Mouse (Mus musculus): ENCODE measurements around the gene Dnajc2. TPM values are rescaled to one million over a fixed set of nuclear protein-coding genes. Genes with fewer than 3 reads are reported as not detected.

Gene Dnajc2
- polyA plus RNA-seq, 1 experiment from 2014 or later = 34.2 TPM

- TF ChIP-seq CTCF (IDR thresholded peaks at IDR 0.05) (peak; percentile 94), EP300 (IDR thresholded peaks at IDR 0.05) (no peak; the same call in 1 of the 2 replicates)
- H3K27ac ChIP-seq (ENCODE audit: low read length) = peak within 1 kb of the TSS; percentile 81
- no peaks in the 10 kb centered on the region for H3K9me3 ChIP-seq (ENCODE audit: low read length)
- peak within 1 kb of the TSS; percentile 73 for H3K4me2 ChIP-seq (replicated peaks; ENCODE audit: low read depth, low read length)
- H3K4me3 ChIP-seq (ENCODE audit: low read depth, low read length) = peak within 1 kb of the TSS; percentile 91
- H3K9ac ChIP-seq (replicated peaks; ENCODE audit: low read depth) = peak within 1 kb of the TSS; percentile 88
- peaks cover 15% of the 10 kb centered on the region; the same call in 1 of the 2 replicates for H3K36me3 ChIP-seq (ENCODE audit: insufficient read depth, low read length)
- H3K4me1 ChIP-seq (ENCODE audit: insufficient read depth, low read depth, low read length) = peaks cover 10% of the 10 kb centered on the region; the same call in 1 of the 2 replicates
- under 1% methylated on average over 36 of the region's 42 CpGs for WGBS
- DNase-seq (ENCODE audit: low spot score) = peak; percentile 94
- peak; percentile 92 for ATAC-seq
- no peaks in the 10 kb centered on the region for H3K27me3 ChIP-seq (replicated peaks; ENCODE audit: insufficient read depth, low read length)
Measured at GRCm38 (mm10) chr5:21736956-21737585, 48.0 kb downstream of the Dnajc2 start, which contains the start of gene Pmpcb. Pmpcb (plus strand) TSS chr5:21737141.

- WGBS = 88% methylated on average over 11 of the region's 11 CpGs
- Histone ChIP-seq H3K36me3 (ENCODE audit: insufficient read depth, low read length) (peaks cover 5% of the 10 kb centered on the region; the same call in 1 of the 2 replicates), H3K4me1 (ENCODE audit: insufficient read depth, low read depth, low read length) (peaks cover 10% of the 10 kb centered on the region; the same call in 1 of the 2 replicates), H3K4me2 (replicated peaks; ENCODE audit: low read depth, low read length) (no peak overlapping the region), H3K27ac (ENCODE audit: low read length) (no peak overlapping the region), H3K27me3 (replicated peaks; ENCODE audit: insufficient read depth, low read length) (no peaks in the 10 kb centered on the region), H3K9me3 (ENCODE audit: low read length) (no peaks in the 10 kb centered on the region), H3K4me3 (ENCODE audit: low read depth, low read length) (no peak overlapping the region), H3K9ac (replicated peaks; ENCODE audit: low read depth) (no peak overlapping the region)
- ATAC-seq (no peak), DNase-seq (ENCODE audit: low spot score) (no peak)
- no peak for TF ChIP-seq CTCF (IDR thresholded peaks at IDR 0.05)
- TF ChIP-seq EP300 (IDR thresholded peaks at IDR 0.05) = no peak
Measured at GRCm38 (mm10) chr5:21736046-21736445, 49.0 kb downstream of the Dnajc2 start.

GRCm38 (mm10) chr5:21735584-21735983 lies 49.5 kb downstream of the Dnajc2 start:
- peaks cover 10% of the 10 kb centered on the region; the same call in 1 of the 2 replicates for H3K4me1 ChIP-seq (ENCODE audit: insufficient read depth, low read depth, low read length)

GRCm38 (mm10) chr5:21735100-21735499 lies 50.0 kb downstream of the Dnajc2 start:
- TF ChIP-seq CTCF (IDR thresholded peaks at IDR 0.05) (no peak), EP300 (IDR thresholded peaks at IDR 0.05) (no peak)
- peak overlapping the region; percentile 34; the same call in 1 of the 2 replicates for H3K4me2 ChIP-seq (replicated peaks; ENCODE audit: low read depth, low read length)

More at GRCm38 (mm10) chr5:21735584-21735983, 49.5 kb downstream of the Dnajc2 start:
- DNase-seq (ENCODE audit: low spot score) (peak; percentile 75), ATAC-seq (peak; percentile 32; the same call in 1 of the 2 replicates)
- Histone ChIP-seq H3K27me3 (replicated peaks; ENCODE audit: insufficient read depth, low read length) (no peaks in the 10 kb centered on the region), H3K36me3 (ENCODE audit: insufficient read depth, low read length) (peaks cover 4% of the 10 kb centered on the region; the same call in 1 of the 2 replicates), H3K9me3 (ENCODE audit: low read length) (no peaks in the 10 kb centered on the region), H3K27ac (ENCODE audit: low read length) (no peak overlapping the region), H3K4me2 (replicated peaks; ENCODE audit: low read depth, low read length) (peak overlapping the region; percentile 34), H3K9ac (replicated peaks; ENCODE audit: low read depth) (no peak overlapping the region), H3K4me3 (ENCODE audit: low read depth, low read length) (0 out of 2 replicates have a peak overlapping the region, but pooled peaks have one; percentile 23)
- peak; percentile 85 for TF ChIP-seq CTCF (IDR thresholded peaks at IDR 0.05)
- TF ChIP-seq EP300 (IDR thresholded peaks at IDR 0.05) = no peak
- WGBS = 25% methylated on average over 10 of the region's 10 CpGs

GRCm38 (mm10) chr5:21732930-21733329 lies 52.1 kb downstream of the Dnajc2 start:
- H3K9ac ChIP-seq (replicated peaks; ENCODE audit: low read depth) = no peak overlapping the region
- H3K9me3 ChIP-seq (ENCODE audit: low read length) = no peaks in the 10 kb centered on the region
- no peak overlapping the region for H3K4me3 ChIP-seq (ENCODE audit: low read depth, low read length)
- TF ChIP-seq EP300 (IDR thresholded peaks at IDR 0.05) (no peak), CTCF (IDR thresholded peaks at IDR 0.05) (peak; percentile 87)
- no peaks in the 10 kb centered on the region for H3K36me3 ChIP-seq (ENCODE audit: insufficient read depth, low read length)
- H3K4me1 ChIP-seq (ENCODE audit: insufficient read depth, low read depth, low read length) = peaks cover 4% of the 10 kb centered on the region; the same call in 1 of the 2 replicates
- no peak overlapping the region for H3K27ac ChIP-seq (ENCODE audit: low read length)
- no peaks in the 10 kb centered on the region for H3K27me3 ChIP-seq (replicated peaks; ENCODE audit: insufficient read depth, low read length)
- DNase-seq (ENCODE audit: low spot score) = peak; percentile 65
- H3K4me2 ChIP-seq (replicated peaks; ENCODE audit: low read depth, low read length) = no peak overlapping the region
- ATAC-seq = peak; percentile 57
- WGBS = 31% methylated on average over 8 of the region's 8 CpGs

More at GRCm38 (mm10) chr5:21735100-21735499, 50.0 kb downstream of the Dnajc2 start:
- Histone ChIP-seq H3K9me3 (ENCODE audit: low read length) (no peaks in the 10 kb centered on the region), H3K4me1 (ENCODE audit: insufficient read depth, low read depth, low read length) (peaks cover 10% of the 10 kb centered on the region; the same call in 1 of the 2 replicates), H3K9ac (replicated peaks; ENCODE audit: low read depth) (no peak overlapping the region), H3K27me3 (replicated peaks; ENCODE audit: insufficient read depth, low read length) (no peaks in the 10 kb centered on the region), H3K4me3 (ENCODE audit: low read depth, low read length) (0 out of 2 replicates have a peak overlapping the region, but pooled peaks have one; percentile 23), H3K27ac (ENCODE audit: low read length) (no peak overlapping the region), H3K36me3 (ENCODE audit: insufficient read depth, low read length) (peaks cover 4% of the 10 kb centered on the region; the same call in 1 of the 2 replicates)
- 81% methylated on average over 20 of the region's 20 CpGs for WGBS
- ATAC-seq = no peak
- peak; percentile 7 for DNase-seq (ENCODE audit: low spot score)

GRCm38 (mm10) chr5:21732177-21732911 lies 52.7 kb downstream of the Dnajc2 start:
- H3K9me3 ChIP-seq (ENCODE audit: low read length) = no peaks in the 10 kb centered on the region
- H3K4me2 ChIP-seq (replicated peaks; ENCODE audit: low read depth, low read length) = no peak overlapping the region
- H3K27ac ChIP-seq (ENCODE audit: low read length) = no peak overlapping the region
- no peaks in the 10 kb centered on the region for H3K27me3 ChIP-seq (replicated peaks; ENCODE audit: insufficient read depth, low read length)
- ATAC-seq (no peak), DNase-seq (ENCODE audit: low spot score) (no peak)
- no peaks in the 10 kb centered on the region for H3K4me1 ChIP-seq (ENCODE audit: insufficient read depth, low read depth, low read length)
- H3K36me3 ChIP-seq (ENCODE audit: insufficient read depth, low read length) = no peaks in the 10 kb centered on the region
- TF ChIP-seq EP300 (IDR thresholded peaks at IDR 0.05) (no peak), CTCF (IDR thresholded peaks at IDR 0.05) (no peak)
- no peak overlapping the region for H3K4me3 ChIP-seq (ENCODE audit: low read depth, low read length)
- H3K9ac ChIP-seq (replicated peaks; ENCODE audit: low read depth) = no peak overlapping the region
- WGBS = 76% methylated on average over 3 of the region's 3 CpGs

Data from lung, postnatal 0 days (tissue).